Mouse (Mus musculus): ENCODE results near the gene Pigb.

DNA sequence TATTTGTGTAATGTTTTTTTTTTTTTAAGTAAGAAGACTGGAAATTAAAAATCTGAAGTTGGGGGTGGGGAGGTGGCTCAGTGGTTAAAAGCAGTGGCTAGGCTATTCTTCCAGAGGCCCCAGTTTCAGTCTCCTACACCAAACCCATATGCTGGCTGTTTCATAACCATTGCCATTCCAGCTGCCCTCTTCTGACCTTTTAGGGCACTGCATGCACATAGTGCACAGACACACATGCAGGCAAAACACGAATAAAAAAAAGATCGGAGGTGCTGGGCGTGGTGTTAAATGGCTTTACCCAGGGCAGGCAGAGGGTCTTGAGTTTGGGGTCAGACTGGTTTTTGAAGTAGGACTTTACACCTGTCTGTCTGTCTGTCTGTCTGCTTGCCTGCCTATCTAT is 34.0 kb downstream of the Pigb start:
- TF ChIP-seq EP300 (IDR thresholded peaks at IDR 0.05; ENCODE audit: low read length): no peak
- peak in 1 of 2 experiments; percentile 36; a peak in 2 of 4 replicates for TF ChIP-seq CTCF (conservative IDR thresholded peaks at IDR 0.05 in 1 of 2, IDR thresholded peaks at IDR 0.05 in 1 of 2; ENCODE audit: low read depth in 2 of 2, low read length in 2 of 2)
- no peak for TF ChIP-seq HCFC1 (IDR thresholded peaks at IDR 0.05; ENCODE audit: low read depth, low read length)
- TF ChIP-seq GABPA (IDR thresholded peaks at IDR 0.05; ENCODE audit: insufficient replicate concordance, low read depth, low read length): no peak
- no peak for TF ChIP-seq UBTF (IDR thresholded peaks at IDR 0.05; ENCODE audit: low read depth, low read length)
- no peak for TF ChIP-seq CHD1 (IDR thresholded peaks at IDR 0.05; ENCODE audit: low read depth, low read length)
- no peak for TF ChIP-seq SIN3A (IDR thresholded peaks at IDR 0.05; ENCODE audit: low read length)
- TF ChIP-seq POLR2A (IDR thresholded peaks at IDR 0.05; ENCODE audit: low read depth, low read length): no peak
- TF ChIP-seq POLR2AphosphoS2 (IDR thresholded peaks at IDR 0.05; ENCODE audit: low read depth, low read length): no peak
- TF ChIP-seq ZKSCAN1 (IDR thresholded peaks at IDR 0.05; ENCODE audit: borderline replicate concordance, low read depth, low read length): no peak
- no peak for TF ChIP-seq MEF2A (IDR thresholded peaks at IDR 0.05; ENCODE audit: borderline replicate concordance, low read depth, low read length)
- no peak for TF ChIP-seq MAX (IDR thresholded peaks at IDR 0.05; ENCODE audit: low read length)
- TF ChIP-seq ZC3H11A (IDR thresholded peaks at IDR 0.05; ENCODE audit: low read depth, low read length): no peak
- TF ChIP-seq KAT2A (IDR thresholded peaks at IDR 0.05; ENCODE audit: insufficient replicate concordance, low read length): no peak
